Mouse (Mus musculus) lung, embryonic 16.5 days (tissue): ENCODE measurements around the gene Adrb1. TPM values are rescaled to one million over a fixed set of nuclear protein-coding genes. Genes with fewer than 3 reads are reported as not detected.
A peak's percentile ranks its signal among the peaks of the same experiment; 100 is the strongest.

ENCODE experiments used
- ATAC-seq: fragments of 200-750 bp; cut with Nextera tagmentation; 2 replicates; pipeline ENCODE4 v1.8.0; 2017; ENCODE audit warnings: low read depth, mild to moderate bottlenecking, moderate library complexity
- H3K27ac ChIP-seq: fragments of 300-500 bp; sonication (generic); 2 replicates; pipeline ENCODE4 v1.5.1; 2014; ENCODE audit warnings: mild to moderate bottlenecking, control low read depth, low read length
- H3K27me3 ChIP-seq: fragments of 300-500 bp; sonication (generic); 2 replicates; pipeline ENCODE4 v1.6.1; 2014; ENCODE audit warnings: low read depth, low read length, mixed read lengths; ENCODE audit not compliant: control insufficient read depth, insufficient read depth
- H3K36me3 ChIP-seq: fragments of 300-500 bp; sonication (generic); 2 replicates; pipeline ENCODE4 v1.6.1; 2014; ENCODE audit warnings: low read length; ENCODE audit not compliant: control insufficient read depth, insufficient read depth
- H3K4me1 ChIP-seq: fragments of 300-500 bp; sonication (generic); replicated peaks from 2 replicates; pipeline ENCODE4 v1.6.1; 2014; ENCODE audit warnings: low read length, mixed read lengths; ENCODE audit not compliant: control insufficient read depth, insufficient read depth
- H3K4me2 ChIP-seq: fragments of 300-500 bp; sonication (generic); 2 replicates; pipeline ENCODE4 v1.6.1; 2014; ENCODE audit warnings: low read depth, low read length, control low read depth
- H3K4me3 ChIP-seq: fragments of 300-500 bp; sonication (generic); 2 replicates; pipeline ENCODE4 v1.5.1; 2014; ENCODE audit warnings: mild to moderate bottlenecking, low read length, control low read depth
- H3K9ac ChIP-seq: fragments of 300-500 bp; sonication (generic); 2 replicates; pipeline ENCODE4 v1.6.1; 2014; ENCODE audit warnings: low read length, control low read depth
- H3K9me3 ChIP-seq: fragments of 300-500 bp; sonication (generic); 2 replicates; pipeline ENCODE4 v1.6.1; 2016; ENCODE audit warnings: low read length; ENCODE audit not compliant: control insufficient read depth
- WGBS: fragments of 180-500 bp; shearing (Covaris S2); extraction: QIAGEN DNeasy Blood & Tissue Kit; methylation state at CpG from one replicate; pipeline ENCODE4 v1.1.7; 2014; 5-methylcytosine and 5-hydroxymethylcytosine counted together
- polyA plus RNA-seq: library from polyadenylated mRNA; unstranded; fragments of >200 nt; fragmentation: Nextera tagmentation; extraction: Ambion mirVana; gene quantifications from 2 replicates; pipeline ENCODE4 v1.2.1, GENCODE M21; 2015

Adrb1 gene
- polyA plus RNA-seq, 1 experiment from 2014 or later = 1.1 TPM

DNA sequence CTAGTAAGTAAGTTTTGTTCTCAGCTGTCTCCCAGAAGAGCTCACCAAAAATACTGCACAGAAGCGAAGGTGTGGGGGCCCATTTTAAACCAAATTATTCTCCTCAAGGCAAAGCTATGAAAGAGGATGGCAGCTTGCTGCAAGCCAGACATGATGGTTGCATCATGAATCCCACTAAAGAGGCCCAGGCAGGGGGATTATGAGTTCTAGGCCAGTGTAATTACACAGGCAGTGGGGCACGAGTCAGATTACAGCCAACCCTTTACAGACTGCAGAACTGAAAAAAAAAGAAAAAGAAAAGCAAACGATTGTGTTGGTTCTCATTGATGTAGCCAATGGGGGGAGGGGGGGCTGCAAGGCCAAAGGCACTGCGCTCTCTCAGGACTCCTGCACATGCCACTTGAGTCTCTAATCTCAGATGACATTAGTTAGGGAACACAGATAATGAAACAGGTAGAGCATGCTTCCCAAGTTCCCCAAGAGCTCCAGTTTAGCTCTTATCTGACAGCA is 7.3 kb upstream of the Adrb1 start:
- Histone ChIP-seq H3K36me3 (no peaks in the 10 kb centered on the region), H3K27ac (no peak overlapping the region), H3K9me3 (no peaks in the 10 kb centered on the region), H3K27me3 (peaks cover 8% of the 10 kb centered on the region), H3K9ac (no peak overlapping the region), H3K4me2 (no peak overlapping the region), H3K4me1 (peaks cover 4% of the 10 kb centered on the region; the same call in 1 of the 2 replicates), H3K4me3 (no peak overlapping the region)
- WGBS = 47% methylated on average over 4 of the region's 4 CpGs
- no peak for ATAC-seq

GRCm38 (mm10) chr19:56718046-56718445 is 4.0 kb upstream of the Adrb1 start:
- no peak overlapping the region for H3K9ac ChIP-seq
- no peaks in the 10 kb centered on the region for H3K36me3 ChIP-seq
- H3K4me3 ChIP-seq = no peak overlapping the region
- H3K4me1 ChIP-seq = peaks cover 10% of the 10 kb centered on the region
- ATAC-seq = no peak
- H3K9me3 ChIP-seq = no peaks in the 10 kb centered on the region
- WGBS = 61% methylated on average over 8 of the region's 8 CpGs
- H3K4me2 ChIP-seq = no peak overlapping the region
- H3K27ac ChIP-seq = no peak overlapping the region
- peaks cover 29% of the 10 kb centered on the region for H3K27me3 ChIP-seq

GRCm38 (mm10) chr19:56720882-56721281 is 1.1 kb upstream of the Adrb1 start:
- Histone ChIP-seq H3K4me1 (peaks cover 20% of the 10 kb centered on the region), H3K4me2 (peak overlapping the region; percentile 98), H3K27me3 (peaks cover 38% of the 10 kb centered on the region), H3K27ac (no peak overlapping the region), H3K9ac (peak overlapping the region; percentile 70; the same call in 1 of the 2 replicates), H3K36me3 (no peaks in the 10 kb centered on the region), H3K4me3 (peak overlapping the region; percentile 58), H3K9me3 (no peaks in the 10 kb centered on the region)
- WGBS = 25% methylated on average over 13 of the region's 13 CpGs
- no peak for ATAC-seq

DNA sequence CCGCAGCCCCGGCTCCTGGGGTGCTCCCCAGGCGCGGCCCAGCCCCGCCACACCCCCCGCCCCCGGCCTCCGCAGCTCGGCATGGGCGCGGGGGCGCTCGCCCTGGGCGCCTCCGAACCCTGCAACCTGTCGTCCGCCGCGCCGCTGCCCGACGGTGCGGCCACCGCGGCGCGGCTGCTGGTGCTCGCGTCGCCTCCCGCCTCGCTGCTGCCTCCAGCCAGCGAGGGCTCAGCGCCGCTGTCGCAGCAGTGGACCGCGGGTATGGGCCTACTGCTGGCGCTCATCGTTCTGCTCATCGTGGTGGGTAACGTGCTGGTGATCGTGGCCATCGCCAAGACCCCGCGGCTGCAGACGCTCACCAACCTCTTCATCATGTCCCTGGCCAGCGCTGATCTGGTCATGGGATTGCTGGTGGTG is 300 bp downstream of the Adrb1 start:
- Histone ChIP-seq H3K9me3 (no peaks in the 10 kb centered on the region), H3K36me3 (no peaks in the 10 kb centered on the region), H3K4me2 (peak overlapping the region; percentile 98), H3K27me3 (peaks cover 38% of the 10 kb centered on the region), H3K9ac (peak overlapping the region; percentile 70), H3K4me3 (peak overlapping the region; percentile 58), H3K27ac (no peak overlapping the region), H3K4me1 (peaks cover 26% of the 10 kb centered on the region)
- WGBS = 1% methylated on average over 15 of the region's 48 CpGs
- ATAC-seq = peak; percentile 24

DNA sequence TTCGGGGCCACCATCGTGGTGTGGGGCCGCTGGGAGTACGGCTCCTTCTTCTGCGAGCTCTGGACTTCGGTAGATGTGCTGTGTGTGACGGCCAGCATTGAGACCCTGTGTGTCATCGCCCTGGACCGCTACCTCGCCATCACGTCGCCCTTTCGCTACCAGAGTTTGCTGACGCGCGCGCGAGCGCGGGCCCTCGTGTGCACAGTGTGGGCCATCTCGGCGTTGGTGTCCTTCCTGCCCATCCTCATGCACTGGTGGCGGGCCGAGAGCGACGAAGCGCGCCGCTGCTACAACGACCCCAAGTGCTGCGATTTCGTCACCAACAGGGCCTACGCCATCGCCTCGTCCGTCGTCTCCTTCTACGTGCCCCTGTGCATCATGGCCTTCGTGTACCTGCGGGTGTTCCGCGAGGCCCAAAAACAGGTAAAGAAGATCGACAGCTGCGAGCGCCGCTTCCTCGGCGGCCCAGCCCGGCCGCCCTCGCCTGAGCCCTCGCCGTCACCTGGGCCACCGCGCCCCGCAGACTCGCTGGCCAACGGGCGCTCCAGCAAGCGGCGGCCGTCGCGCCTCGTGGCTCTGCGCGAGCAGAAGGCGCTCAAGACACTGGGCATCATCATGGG is 822 bp downstream of the Adrb1 start:
- peak overlapping the region; percentile 98 for H3K4me2 ChIP-seq
- no peak overlapping the region for H3K27ac ChIP-seq
- H3K9ac ChIP-seq = peak overlapping the region; percentile 70
- H3K27me3 ChIP-seq = peaks cover 38% of the 10 kb centered on the region
- ATAC-seq = peak; percentile 7; the same call in 1 of the 2 replicates
- H3K36me3 ChIP-seq = no peaks in the 10 kb centered on the region
- under 1% methylated on average over 68 of the region's 69 CpGs for WGBS
- no peaks in the 10 kb centered on the region for H3K9me3 ChIP-seq
- H3K4me1 ChIP-seq = peaks cover 29% of the 10 kb centered on the region
- H3K4me3 ChIP-seq = peak overlapping the region; percentile 58

DNA sequence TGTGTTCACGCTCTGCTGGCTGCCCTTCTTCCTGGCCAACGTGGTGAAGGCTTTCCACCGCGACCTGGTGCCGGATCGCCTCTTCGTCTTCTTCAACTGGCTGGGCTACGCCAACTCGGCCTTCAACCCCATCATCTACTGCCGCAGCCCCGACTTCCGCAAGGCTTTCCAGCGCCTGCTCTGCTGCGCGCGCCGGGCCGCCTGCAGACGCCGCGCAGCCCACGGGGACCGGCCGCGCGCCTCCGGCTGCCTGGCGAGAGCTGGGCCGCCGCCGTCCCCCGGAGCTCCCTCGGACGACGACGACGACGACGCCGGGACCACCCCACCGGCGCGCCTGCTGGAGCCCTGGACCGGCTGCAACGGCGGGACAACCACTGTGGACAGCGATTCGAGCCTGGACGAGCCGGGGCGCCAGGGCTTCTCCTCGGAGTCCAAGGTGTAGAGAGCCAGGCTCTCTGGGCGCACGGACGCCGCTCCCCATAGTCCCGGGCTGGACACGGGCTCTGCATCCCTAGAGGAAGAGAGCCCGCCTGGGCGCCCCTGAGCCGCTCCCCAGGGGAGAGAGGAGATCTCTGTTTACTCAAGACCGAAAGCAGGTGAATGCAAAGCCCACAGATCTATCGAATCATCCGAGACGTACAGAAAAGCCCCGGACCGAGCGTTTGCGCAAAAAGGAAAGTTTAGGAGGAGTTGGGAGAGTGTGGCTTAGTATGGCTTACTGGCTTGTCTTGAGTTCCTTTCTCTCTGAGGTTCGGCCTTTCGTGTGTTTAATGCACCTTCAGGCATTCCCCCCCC is 1.5 kb downstream of the Adrb1 start:
- no peaks in the 10 kb centered on the region for H3K9me3 ChIP-seq
- peak overlapping the region; percentile 61 for H3K27ac ChIP-seq
- ATAC-seq = peak; percentile 53
- H3K4me3 ChIP-seq = peak overlapping the region; percentile 58
- H3K4me1 ChIP-seq = peaks cover 29% of the 10 kb centered on the region
- no peaks in the 10 kb centered on the region for H3K36me3 ChIP-seq
- peak overlapping the region; percentile 98 for H3K4me2 ChIP-seq
- H3K9ac ChIP-seq = peak overlapping the region; percentile 70
- H3K27me3 ChIP-seq = peaks cover 38% of the 10 kb centered on the region
- under 1% methylated on average over 71 of the region's 71 CpGs for WGBS

DNA sequence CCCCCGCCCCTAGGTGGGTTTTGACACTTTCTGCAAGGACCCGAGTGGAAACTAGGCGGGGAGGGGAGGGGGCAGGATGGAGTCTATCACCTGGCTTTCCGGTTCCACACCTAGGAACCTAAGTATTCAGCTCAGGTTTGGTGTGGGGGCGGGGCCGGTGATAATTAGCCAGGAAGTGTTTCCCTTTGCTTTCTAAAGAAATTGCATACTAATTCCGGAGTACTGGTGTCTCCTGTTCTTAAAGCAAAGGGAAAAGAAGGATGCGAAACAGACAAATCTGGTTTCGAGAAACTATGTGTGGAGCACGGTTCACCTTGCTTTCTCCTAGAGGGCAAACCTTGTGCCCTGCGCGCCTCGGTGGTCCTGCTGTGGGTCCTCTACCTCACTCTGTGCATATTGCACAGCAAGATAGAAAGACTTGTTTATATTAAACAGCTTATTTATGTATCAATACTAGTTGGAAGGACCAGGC is 2.2 kb downstream of the Adrb1 start:
- Histone ChIP-seq H3K9me3 (no peaks in the 10 kb centered on the region), H3K4me2 (peak overlapping the region; percentile 98), H3K9ac (peak overlapping the region; percentile 70), H3K27me3 (peaks cover 35% of the 10 kb centered on the region), H3K36me3 (no peaks in the 10 kb centered on the region), H3K27ac (no peak overlapping the region), H3K4me3 (peak overlapping the region; percentile 58), H3K4me1 (peaks cover 29% of the 10 kb centered on the region)
- 7% methylated on average over 12 of the region's 13 CpGs for whole genome bisulfite sequencing
- no peak for ATAC-seq

DNA sequence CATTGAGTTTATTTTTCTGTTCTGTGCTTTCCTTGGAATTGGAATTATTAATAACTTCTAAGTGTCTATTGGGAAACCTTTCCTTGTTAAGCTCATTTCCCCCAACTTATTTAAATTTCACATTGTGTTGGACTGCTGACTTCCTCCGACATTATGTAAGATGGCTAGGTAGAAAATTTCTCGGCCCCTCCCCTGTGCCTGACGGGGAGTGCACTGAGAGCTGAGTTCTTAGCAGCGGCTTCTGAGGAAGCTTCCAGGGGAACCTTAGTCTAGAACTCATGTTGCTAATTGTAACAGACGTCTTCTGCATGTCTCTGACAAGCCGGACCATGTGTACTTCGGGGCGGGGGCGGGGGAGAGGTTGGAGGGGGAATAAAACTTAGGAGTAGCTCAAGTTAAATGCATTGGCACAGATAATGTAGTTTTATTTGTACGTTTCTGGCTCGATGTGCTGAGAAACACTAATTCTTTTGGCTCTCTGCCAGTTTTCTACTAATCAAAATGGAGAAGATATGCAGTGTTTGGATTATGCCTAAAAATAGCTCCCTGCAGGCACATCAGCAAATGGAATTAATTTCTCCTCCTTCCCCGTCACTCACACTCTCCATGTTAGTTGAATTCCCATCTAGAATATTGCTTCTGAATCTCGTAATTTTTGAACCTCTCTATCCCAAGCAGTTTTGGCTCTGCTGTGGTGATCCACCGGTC is 5.3 kb downstream of the Adrb1 start:
- no peaks in the 10 kb centered on the region for H3K36me3 ChIP-seq
- ATAC-seq = peak; percentile 62
- peaks cover 16% of the 10 kb centered on the region for H3K27me3 ChIP-seq
- H3K4me1 ChIP-seq = peaks cover 26% of the 10 kb centered on the region
- H3K4me3 ChIP-seq = no peak overlapping the region; the same call in 1 of the 2 replicates
- no peaks in the 10 kb centered on the region for H3K9me3 ChIP-seq
- 28% methylated on average over 14 of the region's 14 CpGs for WGBS
- no peak overlapping the region for H3K27ac ChIP-seq
- H3K4me2 ChIP-seq = peak overlapping the region; percentile 43
- H3K9ac ChIP-seq = no peak overlapping the region
